Mouse (Mus musculus) myocyte (in vitro differentiated cells): ENCODE measurements around the gene Surf6.

ENCODE experiments used
- CEBPB ChIP-seq: IDR thresholded peaks from 2 replicates; pipeline ENCODE4 v1.6.1; 2011; ENCODE audit warnings: mild to moderate bottlenecking, moderate library complexity; ENCODE audit not compliant: poor library complexity, insufficient read depth, severe bottlenecking
- E2F4 ChIP-seq: IDR thresholded peaks from one replicate; pipeline ENCODE4 v1.6.1; 2011; ENCODE audit warnings: mild to moderate bottlenecking, control low read depth, moderate library complexity; ENCODE audit not compliant: insufficient read depth
- MAX ChIP-seq: IDR thresholded peaks from one replicate; pipeline ENCODE4 v1.6.1; 2011; ENCODE audit warnings: low read depth, mild to moderate bottlenecking, control low read depth
- MYOD1 ChIP-seq, 3 experiments: IDR thresholded peaks; one replicate each; pipeline ENCODE4 v1.6.1; 2011; ENCODE audit warnings: control low read depth in 2 of 3, low read depth in 2 of 3, mild to moderate bottlenecking in 2 of 3, moderate library complexity in 1 of 3; ENCODE audit not compliant: insufficient read length in 2 of 3, control insufficient read depth in 1 of 3
- MYOG ChIP-seq, 3 experiments: IDR thresholded peaks; one replicate each; pipeline ENCODE4 v1.6.1; 2011; ENCODE audit warnings: control low read depth in 2 of 3, low read depth in 2 of 3, mild to moderate bottlenecking in 2 of 3; ENCODE audit not compliant: insufficient read length in 2 of 3, control insufficient read depth in 1 of 3, insufficient read depth in 1 of 3
- POLR2A ChIP-seq: IDR thresholded peaks from one replicate; pipeline ENCODE4 v1.6.1; 2011; ENCODE audit warnings: low read depth, mild to moderate bottlenecking, control low read depth, moderate library complexity; ENCODE audit not compliant: insufficient read length
- POLR2AphosphoS2 ChIP-seq: IDR thresholded peaks from one replicate; pipeline ENCODE4 v1.6.1; 2011; ENCODE audit warnings: low read depth, control low read depth; ENCODE audit not compliant: insufficient read length
- REST ChIP-seq: IDR thresholded peaks from one replicate; pipeline ENCODE4 v1.6.1; 2011; ENCODE audit warnings: mild to moderate bottlenecking, control low read depth, moderate library complexity; ENCODE audit not compliant: insufficient read depth, insufficient read length
- SRF ChIP-seq: IDR thresholded peaks from one replicate; pipeline ENCODE4 v1.6.1; 2011; ENCODE audit warnings: low read depth; ENCODE audit not compliant: control insufficient read depth, insufficient read length
- TCF12 ChIP-seq: IDR thresholded peaks from one replicate; pipeline ENCODE4 v1.6.1; 2011; ENCODE audit warnings: mild to moderate bottlenecking, control low read depth; ENCODE audit not compliant: poor library complexity, insufficient read depth, severe bottlenecking
- TCF3 ChIP-seq: IDR thresholded peaks from one replicate; pipeline ENCODE4 v1.6.1; 2011; ENCODE audit warnings: low read depth, control low read depth; ENCODE audit not compliant: insufficient read length
- USF1 ChIP-seq: IDR thresholded peaks from one replicate; pipeline ENCODE4 v1.6.1; 2011; ENCODE audit warnings: low read depth, mild to moderate bottlenecking, control low read depth, moderate library complexity

GRCm38 (mm10) chr2:26910994-26911765 is 8.5 kb upstream of the Surf6 start:
- no peak for TF ChIP-seq MYOD1 (IDR thresholded peaks at IDR 0.05; ENCODE audit: control insufficient read depth in 1 of 3, insufficient read length in 2 of 3, low read depth in 2 of 3)
- no peak for TF ChIP-seq POLR2A
- no peak for TF ChIP-seq E2F4
- no peak for TF ChIP-seq MYOG (IDR thresholded peaks at IDR 0.05; ENCODE audit: control insufficient read depth in 1 of 3, insufficient read depth in 1 of 3, insufficient read length in 2 of 3, low read depth in 2 of 3)
- no peak for TF ChIP-seq REST
- no peak for TF ChIP-seq TCF12
- peak; percentile 69 for TF ChIP-seq POLR2AphosphoS2
- no peak for TF ChIP-seq MAX
- TF ChIP-seq CEBPB = no peak
- TF ChIP-seq TCF3 = no peak
- TF ChIP-seq SRF = no peak
- TF ChIP-seq USF1 = no peak
